Mouse (Mus musculus): ENCODE results near the gene Mrpl52.
A peak's percentile ranks its signal among the peaks of the same experiment; 100 is the strongest.

Mrpl52 gene

GRCm38 (mm10) chr14:54426689-54427398, at the start of gene Mrpl52:
Gene Mrpl52, plus strand, starts transcription at chr14:54426909.
- peak; percentile 89 for DNase-seq (ENCODE audit: low read depth, low spot score)

DNA sequence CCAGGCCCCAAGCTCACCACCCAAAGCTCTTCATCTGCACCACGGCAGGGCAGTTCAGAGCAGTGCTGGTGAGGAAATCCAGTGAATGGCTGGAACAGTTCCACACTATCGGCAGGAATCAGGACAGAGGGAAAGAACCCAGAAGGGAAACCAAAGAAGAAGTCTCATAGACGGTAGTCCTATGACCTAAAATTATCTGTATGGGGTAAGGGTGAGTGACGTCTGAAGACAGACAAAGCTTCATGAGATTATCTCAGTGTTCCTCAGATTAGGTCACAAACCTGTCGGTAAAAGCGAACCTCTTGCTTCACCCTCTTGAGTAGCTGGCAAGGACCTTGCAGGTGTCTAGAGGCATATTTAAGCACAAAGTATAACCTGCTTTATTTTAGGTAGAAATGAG, 49.5 kb upstream of the Mrpl52 start:
- no peak for DNase-seq (ENCODE audit: low read depth, low spot score)

GRCm38 (mm10) chr14:54379571-54379970, 47.1 kb upstream of the Mrpl52 start:
- DNase-seq (ENCODE audit: low read depth, low spot score) = no peak

GRCm38 (mm10) chr14:54380616-54381015, 46.1 kb upstream of the Mrpl52 start:
- no peak for DNase-seq (ENCODE audit: low read depth, low spot score)

DNA sequence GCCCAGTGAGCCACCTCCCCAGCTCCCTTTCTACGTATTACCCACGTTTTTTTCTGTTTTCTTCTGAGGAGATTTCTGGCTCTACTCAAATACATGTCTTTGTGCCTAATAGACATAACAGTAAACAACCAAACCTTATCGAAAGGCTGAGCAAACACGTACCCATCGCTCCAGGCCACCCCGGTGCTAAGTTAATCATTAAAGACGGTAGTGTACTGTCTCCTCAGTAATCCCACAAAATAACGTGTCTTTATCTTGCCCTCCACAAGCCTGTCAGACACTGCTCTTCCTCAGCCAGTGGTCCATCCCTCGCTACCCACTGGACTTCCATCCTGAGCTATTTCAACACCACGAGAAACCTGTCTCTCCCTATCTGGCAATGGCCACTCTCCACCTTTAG, 44.9 kb upstream of the Mrpl52 start:
- no peak for DNase-seq (ENCODE audit: low read depth, low spot score)

DNA sequence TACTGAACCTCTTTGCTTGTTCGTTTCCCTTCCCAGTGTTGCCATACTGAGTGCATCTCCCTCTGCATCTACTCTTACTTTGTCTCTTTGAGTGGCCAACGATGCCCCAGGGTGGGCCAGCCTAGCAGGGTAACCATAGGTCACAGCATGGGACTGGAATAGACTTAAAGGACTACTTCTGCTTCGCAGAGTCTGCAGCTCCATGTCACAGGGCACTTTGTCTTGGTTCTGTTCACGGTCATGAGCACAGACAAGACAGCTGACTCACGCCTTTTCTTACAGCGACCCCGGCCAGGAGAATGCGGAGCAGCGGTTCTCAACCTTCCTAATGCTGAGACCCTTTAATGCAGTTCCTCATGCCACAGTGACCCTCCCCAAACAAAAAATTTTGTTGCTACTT, 44.1 kb upstream of the Mrpl52 start:
- DNase-seq (ENCODE audit: low read depth, low spot score) = no peak

DNA sequence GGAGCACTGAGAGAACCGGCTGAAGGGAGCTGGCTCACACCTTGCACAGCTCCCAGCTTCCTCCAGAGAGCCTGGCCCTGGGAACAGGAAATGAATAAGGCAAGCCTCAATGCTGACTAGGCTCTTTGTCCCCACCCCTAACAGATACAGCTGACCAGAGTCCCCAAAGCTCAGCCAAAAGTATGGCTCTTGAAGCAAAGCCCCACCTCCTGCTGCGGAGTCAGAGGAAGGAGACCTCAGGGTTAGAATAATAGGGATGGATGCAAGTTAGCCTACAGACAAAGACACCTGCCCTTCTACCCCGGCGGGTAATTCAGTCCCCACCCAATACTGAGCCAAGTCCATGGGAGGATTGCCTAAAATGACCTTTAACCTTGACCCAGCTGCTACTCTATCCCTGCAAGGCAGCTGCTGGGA, 43.3 kb upstream of the Mrpl52 start:
- no peak for DNase-seq (ENCODE audit: low read depth, low spot score)

DNA sequence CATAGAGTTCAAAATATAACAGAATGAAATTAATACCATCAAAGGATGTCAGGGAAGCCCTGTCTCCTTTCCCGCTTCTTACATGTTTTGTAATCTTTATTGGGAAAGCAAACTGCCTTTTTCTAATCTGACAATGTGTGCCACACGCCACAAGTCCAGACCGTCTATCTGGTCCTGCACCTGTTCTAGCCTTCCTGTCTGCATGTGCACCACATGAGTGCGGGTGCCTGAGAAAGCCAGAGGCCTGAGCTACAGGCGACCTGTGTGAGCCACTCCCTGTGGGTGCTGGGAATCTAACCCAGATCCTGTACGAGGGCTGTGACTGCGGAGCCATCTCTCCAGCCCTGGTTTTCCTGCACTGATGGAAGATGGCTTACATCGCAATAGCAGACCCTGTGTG, 42.3 kb upstream of the Mrpl52 start:
- no peak for DNase-seq (ENCODE audit: low read depth, low spot score)

GRCm38 (mm10) chr14:54385968-54386618, 40.6 kb upstream of the Mrpl52 start:
- no peak for DNase-seq (ENCODE audit: low read depth, low spot score)

DNA sequence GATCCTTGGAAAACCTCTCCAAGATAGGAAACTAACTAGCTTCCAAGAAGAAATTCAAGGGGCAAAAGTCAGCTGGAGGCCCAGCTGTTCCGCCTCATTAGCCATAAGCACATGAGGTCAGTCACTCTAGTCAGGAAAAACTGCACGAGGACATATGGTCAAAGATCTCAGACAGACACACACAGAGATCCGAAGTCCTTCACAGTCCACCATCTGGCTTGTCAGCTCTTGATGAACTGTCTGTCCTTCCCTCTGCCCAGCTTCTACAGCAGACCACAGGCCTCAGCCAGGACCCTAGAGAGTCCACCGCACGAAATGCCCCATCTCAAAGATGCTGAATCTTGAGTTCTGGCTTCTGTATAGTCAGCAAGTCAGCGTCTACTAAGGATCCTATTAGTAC, 39.2 kb upstream of the Mrpl52 start:
- DNase-seq (ENCODE audit: low read depth, low spot score) = no peak

GRCm38 (mm10) chr14:54390843-54391242, 35.9 kb upstream of the Mrpl52 start:
- no peak for DNase-seq (ENCODE audit: low read depth, low spot score)

DNA sequence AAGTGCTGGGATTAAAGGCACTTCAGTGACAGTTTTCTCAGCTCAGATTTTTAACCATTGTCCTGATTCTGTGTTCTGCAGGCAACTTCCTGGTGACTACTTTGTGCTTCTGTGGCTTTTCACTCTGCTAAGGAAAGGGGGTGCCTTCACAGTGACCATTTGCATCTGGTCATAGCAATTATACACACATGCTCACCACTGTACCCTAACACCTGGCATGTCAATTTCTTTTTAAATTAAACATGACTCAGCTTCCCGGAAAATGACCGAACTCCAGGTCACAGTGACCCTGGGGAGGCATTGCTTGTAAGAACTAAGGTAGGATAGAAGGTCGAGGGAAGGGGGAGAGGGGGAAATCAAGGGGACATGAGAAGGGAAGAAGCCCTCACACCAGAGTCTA, 32.9 kb upstream of the Mrpl52 start:
- DNase-seq (ENCODE audit: low read depth, low spot score) = no peak

GRCm38 (mm10) chr14:54394309-54394708, 32.4 kb upstream of the Mrpl52 start:
- no peak for DNase-seq (ENCODE audit: low read depth, low spot score)

DNA sequence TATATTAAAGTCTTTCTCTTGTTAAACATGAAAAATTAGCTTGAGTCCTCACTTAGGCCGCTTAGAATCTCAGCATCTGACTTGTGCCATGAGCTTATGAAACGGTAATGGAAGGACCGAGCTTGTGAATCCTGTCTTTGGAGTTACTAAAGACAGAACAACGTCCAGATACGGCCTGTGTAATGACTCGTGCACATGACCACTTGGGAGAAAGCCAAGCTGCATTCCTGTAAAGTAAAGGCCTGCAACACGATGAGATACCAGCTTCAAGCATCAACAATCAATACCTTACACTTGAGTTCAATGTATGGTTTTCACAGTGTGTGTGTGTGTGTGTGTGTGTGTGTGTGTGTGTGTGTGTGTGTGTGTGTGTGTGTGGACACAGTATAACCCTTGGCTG, 30.0 kb upstream of the Mrpl52 start:
- DNase-seq (ENCODE audit: low read depth, low spot score) = no peak

GRCm38 (mm10) chr14:54397872-54398527, 28.7 kb upstream of the Mrpl52 start:
- DNase-seq (ENCODE audit: low read depth, low spot score) = no peak

- no peak for DNase-seq (ENCODE audit: low read depth, low spot score)
Observed at GRCm38 (mm10) chr14:54398528-54398916, 28.2 kb upstream of the Mrpl52 start.

DNA sequence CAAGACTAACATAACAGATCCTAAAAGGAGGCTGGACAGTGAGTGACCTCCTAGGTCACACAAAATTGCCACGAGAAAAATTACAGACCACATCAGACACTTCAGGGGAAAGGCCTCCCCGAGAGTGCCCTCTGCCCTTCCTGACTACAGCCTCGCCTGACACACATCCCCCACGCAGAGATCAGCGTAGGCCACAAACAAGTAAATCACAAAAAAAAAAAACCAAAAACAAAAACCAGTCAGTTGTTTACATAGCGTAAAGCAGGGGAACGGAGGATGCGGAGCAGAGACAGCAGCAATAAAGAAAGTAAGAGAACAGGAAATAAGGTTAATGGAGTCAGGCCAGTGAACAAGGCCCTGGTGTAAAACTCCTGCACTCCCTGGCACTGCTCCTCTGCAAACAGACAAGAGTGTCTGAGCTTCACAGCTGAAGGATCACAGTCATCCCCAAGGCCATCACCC, 27.8 kb upstream of the Mrpl52 start:
- no peak for DNase-seq (ENCODE audit: low read depth, low spot score)

- DNase-seq (ENCODE audit: low read depth, low spot score) = no peak
Observed at GRCm38 (mm10) chr14:54401723-54402122, 25.0 kb upstream of the Mrpl52 start.

DNA sequence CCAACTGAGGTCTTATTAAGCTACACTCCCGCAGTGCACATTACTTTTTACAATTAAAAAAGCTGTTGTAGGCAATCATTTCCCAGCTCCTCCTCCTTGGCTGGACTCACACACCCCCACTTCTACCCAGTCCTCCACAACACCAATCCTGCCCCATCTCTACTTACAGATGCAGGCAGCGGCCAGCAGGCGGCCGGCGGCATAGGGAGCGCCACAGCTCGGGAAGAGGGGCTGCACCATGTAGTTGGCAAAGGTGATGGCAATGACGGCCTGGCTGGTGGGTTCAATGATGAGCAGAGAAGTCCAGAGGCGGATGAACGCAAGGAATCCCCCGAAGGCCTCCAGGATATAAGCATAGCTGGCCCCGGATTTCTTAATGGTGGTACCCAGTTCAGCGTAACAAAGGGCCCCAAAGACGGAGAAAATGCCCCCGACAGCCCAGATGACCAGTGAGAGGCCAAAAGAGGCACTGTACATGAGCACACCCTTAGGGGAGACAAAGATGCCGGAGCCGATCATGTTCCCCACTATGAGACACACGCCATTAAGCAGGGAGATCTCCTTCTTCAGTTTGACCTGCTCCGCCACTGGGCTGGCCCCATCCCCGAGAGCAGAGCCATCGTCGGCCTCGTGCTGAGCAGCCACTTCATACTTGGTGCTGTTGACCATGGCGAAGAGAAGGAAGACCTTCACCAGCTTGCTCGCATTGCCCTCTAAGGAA, 18.2 kb upstream of the Mrpl52 start:
- DNase-seq (ENCODE audit: low read depth, low spot score) = no peak

DNA sequence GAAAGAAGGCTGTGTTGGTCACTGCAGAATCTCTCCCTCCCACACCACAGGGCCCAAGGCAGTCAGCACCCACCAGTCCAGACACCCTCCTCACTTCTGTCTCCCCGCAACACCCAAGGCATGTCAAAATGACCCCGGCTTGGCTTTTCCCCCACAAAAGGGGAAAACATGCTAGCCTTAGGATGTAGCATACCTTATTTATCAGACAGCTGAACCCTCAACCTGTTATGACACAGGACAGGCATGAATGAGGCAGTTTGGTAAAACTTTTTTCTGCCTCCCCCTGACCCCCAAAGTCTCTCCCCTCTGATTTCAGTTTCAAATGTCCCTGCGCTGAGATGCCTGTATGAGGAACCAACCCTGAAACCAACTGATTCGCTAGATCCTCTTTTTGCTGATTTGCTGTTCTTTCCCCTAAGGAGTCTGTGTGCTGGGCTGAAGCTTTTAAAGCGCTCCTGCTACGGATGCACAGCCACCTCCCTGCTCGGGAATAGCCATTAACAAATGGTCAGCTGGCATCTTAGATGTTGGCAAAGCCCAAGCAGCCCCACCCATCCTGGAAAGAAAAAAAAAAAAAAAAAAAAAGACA, 17.6 kb upstream of the Mrpl52 start:
- no peak for DNase-seq (ENCODE audit: low read depth, low spot score)

DNA sequence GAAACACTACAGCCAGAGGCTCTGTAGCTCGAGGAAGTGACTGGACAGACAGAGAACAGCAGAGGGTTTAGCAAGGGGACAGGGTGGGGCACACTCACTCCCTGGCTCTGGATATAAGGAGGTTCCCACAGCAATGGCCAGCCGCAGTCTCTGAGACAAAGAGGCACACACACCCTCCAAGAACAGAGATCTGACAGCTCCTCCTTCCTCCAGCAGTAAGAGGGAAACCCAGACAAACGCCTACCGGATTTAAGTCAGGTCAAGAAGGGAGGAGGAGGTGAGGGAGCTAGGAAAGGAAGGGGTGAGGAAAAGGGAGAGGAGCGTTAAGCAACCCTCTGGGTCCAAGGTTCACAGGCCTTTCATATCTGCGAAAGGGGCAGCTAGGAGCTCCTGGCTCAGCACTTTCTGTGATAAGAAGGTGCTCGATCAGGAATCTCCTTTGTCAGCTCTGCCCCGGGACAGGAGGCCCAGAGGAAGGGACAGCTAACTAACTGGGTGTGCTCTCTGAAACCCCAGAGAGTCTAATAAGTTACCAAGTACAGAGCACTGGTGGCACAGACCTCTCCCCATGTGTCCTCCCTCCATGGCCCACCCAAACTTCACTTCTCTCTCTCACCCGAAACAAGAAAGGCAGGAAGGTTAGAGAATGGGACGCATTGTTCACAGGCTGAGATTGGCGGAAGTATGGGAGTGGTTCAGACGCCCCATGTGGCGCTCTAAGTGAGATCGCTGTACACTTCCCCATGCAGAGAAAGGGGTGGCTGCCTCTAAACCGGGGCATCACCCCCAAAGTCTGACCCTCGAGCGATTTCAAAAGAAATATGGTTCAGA, 16.5 kb upstream of the Mrpl52 start:
- peak; percentile 34 for DNase-seq (ENCODE audit: low read depth, low spot score)

Data from skeletal muscle tissue, adult 2 months (tissue).